In the genomic region with DNA sequence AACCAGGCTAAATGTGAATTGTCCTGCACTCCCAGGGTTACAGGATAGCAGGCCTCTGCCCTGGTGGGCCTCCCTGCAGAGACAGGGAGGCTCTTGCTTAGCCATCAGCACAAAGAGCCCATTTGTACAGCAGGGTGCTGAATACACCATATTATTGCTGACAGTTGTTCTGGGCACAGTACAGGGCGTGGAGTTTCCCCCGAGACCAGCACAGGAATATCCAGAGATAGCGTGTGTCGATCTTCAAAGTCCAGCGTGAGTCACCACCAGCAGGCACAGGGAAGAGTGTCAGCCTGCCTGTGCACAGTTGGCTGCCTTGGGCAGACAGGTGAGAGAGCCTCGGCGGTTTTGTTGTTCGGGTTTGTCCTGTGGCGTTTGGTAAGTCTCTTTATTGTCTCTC, we compare ENCODE assay signal across 16 mouse cellular contexts.
DNase-seq lines count a peak whose midpoint lies in the region; ATAC-seq and TF ChIP-seq lines count a peak whose summit lies in the region.
"Had no signal": no experiment of that assay in that cellular context is flagged by ENCODE, and none has a peak within 500 bp of the region (broad histone marks: within the 10 kb centered on the region; RNA-seq: fewer than 3 reads in every experiment).

No protein-coding gene starts in this region.

- TF ChIP-seq CTCF in Patski (IDR thresholded peaks at IDR 0.05): no peak

- peaks cover 39% of the 10 kb centered on the region for H3K4me1 ChIP-seq in heart, embryonic 12.5 days (replicated peaks)
- H3K4me1 ChIP-seq in heart, embryonic 11.5 days (ENCODE audit: control insufficient read depth, insufficient read depth, low read length): peaks cover 28% of the 10 kb centered on the region
- H3K4me1 ChIP-seq in liver, embryonic 16.5 days (ENCODE audit: control insufficient read depth, low read depth, low read length): peaks cover 6% of the 10 kb centered on the region
- peaks cover 2% of the 10 kb centered on the region; the same call in 1 of the 2 replicates for H3K4me1 ChIP-seq in hindbrain, embryonic 11.5 days (replicated peaks; ENCODE audit: control insufficient read depth, insufficient read depth, low read length)

- TF ChIP-seq POLR2A in myocyte (IDR thresholded peaks at IDR 0.05; ENCODE audit: insufficient read length, low read depth): no peak

- H3K27ac ChIP-seq in heart, embryonic 12.5 days (ENCODE audit: poor library complexity, severe bottlenecking): peak overlapping the region; percentile 45; the same call in 1 of the 2 replicates
- no peak overlapping the region for H3K27ac ChIP-seq in heart, embryonic 11.5 days (ENCODE audit: low read depth, low read length)
- H3K27ac ChIP-seq in liver, embryonic 16.5 days (ENCODE audit: low read length): peak overlapping the region; percentile 15; the same call in 1 of the 2 replicates
- no peak overlapping the region for H3K27ac ChIP-seq in hindbrain, embryonic 11.5 days (ENCODE audit: low read depth, low read length)
- H3K27ac ChIP-seq: hindbrain, embryonic 10.5 days; kidney, postnatal 0 days; liver, embryonic 15.5 days; midbrain, embryonic 12.5 days; neural tube, embryonic 12.5 days had no signal

- H3K4me3 ChIP-seq in heart, embryonic 12.5 days: no peak overlapping the region
- H3K4me3 ChIP-seq in heart, embryonic 11.5 days (ENCODE audit: low read depth, low read length): no peak overlapping the region
- no peak overlapping the region for H3K4me3 ChIP-seq in liver, embryonic 16.5 days (ENCODE audit: low read depth, low read length)
- H3K4me3 ChIP-seq in myocyte: no peak overlapping the region
- H3K4me3 ChIP-seq in hindbrain, embryonic 11.5 days (ENCODE audit: low read depth, low read length): no peak overlapping the region
- H3K4me3 ChIP-seq: hindbrain, embryonic 10.5 days; liver, embryonic 15.5 days; midbrain, embryonic 12.5 days; neural tube, embryonic 12.5 days had no signal

- 0 out of 2 replicates have a peak overlapping the region, but pooled peaks have one; percentile 16 for H3K4me2 ChIP-seq in heart, embryonic 12.5 days
- no peak overlapping the region for H3K4me2 ChIP-seq in heart, embryonic 11.5 days
- H3K4me2 ChIP-seq in liver, embryonic 16.5 days (ENCODE audit: low read depth, low read length): no peak overlapping the region
- peak overlapping the region; percentile 57 for H3K4me2 ChIP-seq in myocyte (ENCODE audit: low read depth)
- no peak overlapping the region for H3K4me2 ChIP-seq in hindbrain, embryonic 11.5 days (replicated peaks; ENCODE audit: low read depth, low read length)
- H3K4me2 ChIP-seq: liver, embryonic 15.5 days; midbrain, embryonic 12.5 days; neural tube, embryonic 12.5 days had no signal

- H3K9ac ChIP-seq in heart, embryonic 12.5 days: no peak overlapping the region
- H3K9ac ChIP-seq in heart, embryonic 11.5 days (ENCODE audit: low read depth, low read length): no peak overlapping the region
- H3K9ac ChIP-seq in liver, embryonic 16.5 days (ENCODE audit: low read depth, low read length): no peak overlapping the region
- H3K9ac ChIP-seq in hindbrain, embryonic 11.5 days (ENCODE audit: low read depth, low read length): no peak overlapping the region
- H3K9ac ChIP-seq: liver, embryonic 15.5 days; midbrain, embryonic 12.5 days; neural tube, embryonic 12.5 days had no signal

- H3K9me3 ChIP-seq in heart, embryonic 12.5 days (replicated peaks): no peaks in the 10 kb centered on the region; the same call in 1 of the 2 replicates
- no peaks in the 10 kb centered on the region for H3K9me3 ChIP-seq in heart, embryonic 11.5 days (replicated peaks; ENCODE audit: control insufficient read depth, low read length)
- no peaks in the 10 kb centered on the region for H3K9me3 ChIP-seq in liver, embryonic 16.5 days (replicated peaks; ENCODE audit: control insufficient read depth, low read length)
- H3K9me3 ChIP-seq in hindbrain, embryonic 11.5 days (ENCODE audit: control insufficient read depth, low read length): no peaks in the 10 kb centered on the region
- H3K9me3 ChIP-seq: hindbrain, embryonic 10.5 days; liver, embryonic 15.5 days; midbrain, embryonic 12.5 days; neural tube, embryonic 12.5 days had no signal

- in situ Hi-C loops in Patski (cut with MboI; ENCODE audit: low pct_unique_long_range_greater_than_20kb): no loop called here

- DNase-seq in liver (no peak), Patski (ENCODE audit: low read depth, low spot score) (no peak)
- no peak for DNase-seq in hindbrain, embryonic 11.5 days (ENCODE audit: low spot score)
- no peak for DNase-seq in left cerebral cortex, postnatal 10 days (ENCODE audit: extremely low spot score in 1 of 2, low spot score in 2 of 2)
- DNase-seq: adrenal gland, adult 8-10 months; retina, postnatal 1 day; thymus, postnatal 4 days had no signal

- 30% methylated on average over 9 of the region's 9 CpGs for WGBS in heart, embryonic 12.5 days
- WGBS in heart, embryonic 11.5 days (ENCODE audit: insufficient replicate concordance): 31% methylated on average over 9 of the region's 9 CpGs
- 48% methylated on average over 9 of the region's 9 CpGs for WGBS in liver, embryonic 16.5 days (ENCODE audit: insufficient replicate concordance)
- 68% methylated on average over 9 of the region's 9 CpGs for WGBS in hindbrain, embryonic 11.5 days

- intact Hi-C loops in left cerebral cortex, postnatal 10 days (cut with DNase I): no loop called here

- H3K36me3 ChIP-seq in heart, embryonic 12.5 days: no peaks in the 10 kb centered on the region
- no peaks in the 10 kb centered on the region for H3K36me3 ChIP-seq in heart, embryonic 11.5 days (ENCODE audit: control insufficient read depth, insufficient read depth, low read length)
- no peaks in the 10 kb centered on the region for H3K36me3 ChIP-seq in liver, embryonic 16.5 days (ENCODE audit: control insufficient read depth, insufficient read depth)
- no peaks in the 10 kb centered on the region for H3K36me3 ChIP-seq in myocyte (ENCODE audit: control insufficient read depth, insufficient read depth)
- no peaks in the 10 kb centered on the region for H3K36me3 ChIP-seq in hindbrain, embryonic 11.5 days (ENCODE audit: control insufficient read depth, insufficient read depth, low read length)
- H3K36me3 ChIP-seq: hindbrain, embryonic 10.5 days; liver, embryonic 15.5 days; midbrain, embryonic 12.5 days; neural tube, embryonic 12.5 days had no signal

- POLR2A ChIA-PET in Patski (lab: Charles Lee): no interaction called here

- H3K79me2 ChIP-seq in myocyte (ENCODE audit: control insufficient read depth, insufficient read depth): peaks cover 22% of the 10 kb centered on the region

- H3K27me3 ChIP-seq in heart, embryonic 12.5 days (replicated peaks): no peaks in the 10 kb centered on the region
- H3K27me3 ChIP-seq in heart, embryonic 11.5 days (ENCODE audit: control insufficient read depth, insufficient read depth, low read length): no peaks in the 10 kb centered on the region
- H3K27me3 ChIP-seq in liver, embryonic 16.5 days (ENCODE audit: control insufficient read depth, insufficient read depth, low read depth, low read length): no peaks in the 10 kb centered on the region
- H3K27me3 ChIP-seq in Patski (no peaks in the 10 kb centered on the region), myocyte (ENCODE audit: control insufficient read depth, insufficient read depth, insufficient read length) (no peaks in the 10 kb centered on the region)
- H3K27me3 ChIP-seq in hindbrain, embryonic 11.5 days (ENCODE audit: control insufficient read depth, insufficient read depth, low read length): no peaks in the 10 kb centered on the region
- H3K27me3 ChIP-seq: liver, embryonic 15.5 days; midbrain, embryonic 12.5 days; neural tube, embryonic 12.5 days had no signal

- ATAC-seq in heart, embryonic 12.5 days (ENCODE audit: insufficient number of reproducible peaks, low FRiP score): no peak
- ATAC-seq in heart, embryonic 11.5 days (replicated peaks; ENCODE audit: insufficient number of reproducible peaks, low FRiP score, low TSS enrichment): no peak
- no peak for ATAC-seq in liver, embryonic 16.5 days (ENCODE audit: low read depth)
- ATAC-seq in Patski: peak; percentile 47
- ATAC-seq in hindbrain, embryonic 11.5 days (ENCODE audit: low FRiP score): no peak

- no peak overlapping the region for H3ac ChIP-seq in myocyte (ENCODE audit: control insufficient read depth, insufficient read length)

- CTCF ChIA-PET in Patski (lab: Charles Lee): no interaction called here

TF ChIP-seq in myocyte, 11 proteins besides CTCF, POLR2A, EP300 and RAD21:
- TF ChIP-seq REST (IDR thresholded peaks at IDR 0.05; ENCODE audit: insufficient read depth, insufficient read length): no peak
- TF ChIP-seq SRF (IDR thresholded peaks at IDR 0.05; ENCODE audit: control insufficient read depth, insufficient read length, low read depth): peak; percentile 57
- no peak for TF ChIP-seq E2F4 (IDR thresholded peaks at IDR 0.05; ENCODE audit: insufficient read depth)
- peak; percentile 82 for TF ChIP-seq TCF12 (IDR thresholded peaks at IDR 0.05; ENCODE audit: insufficient read depth, poor library complexity, severe bottlenecking)
- TF ChIP-seq MYOG (IDR thresholded peaks at IDR 0.05; ENCODE audit: control insufficient read depth in 1 of 3, insufficient read depth in 1 of 3, insufficient read length in 2 of 3, low read depth in 2 of 3): peak; percentile 33 to 99 (median 94)
- peak in 2 of 3 experiments; percentile 93 for TF ChIP-seq MYOD1 (IDR thresholded peaks at IDR 0.05; ENCODE audit: control insufficient read depth in 1 of 3, insufficient read length in 2 of 3, low read depth in 2 of 3)
- no peak for TF ChIP-seq USF1 (IDR thresholded peaks at IDR 0.05; ENCODE audit: low read depth)
- TF ChIP-seq CEBPB (IDR thresholded peaks at IDR 0.05; ENCODE audit: insufficient read depth, poor library complexity, severe bottlenecking): no peak
- TF ChIP-seq POLR2AphosphoS2 (IDR thresholded peaks at IDR 0.05; ENCODE audit: insufficient read length, low read depth): no peak
- TF ChIP-seq TCF3 (IDR thresholded peaks at IDR 0.05; ENCODE audit: insufficient read length, low read depth): peak; percentile 78
TF ChIP-seq in myocyte: peak in this region for 5.

Comparison
In these comparisons a context has a peak if more than half of its experiments do, and no peak if none do; other contexts are left out.
1. H3K27ac ChIP-seq: peak in heart, embryonic 12.5 days (single experiment) and liver, embryonic 16.5 days (single experiment); none in heart, embryonic 11.5 days (single experiment) and hindbrain, embryonic 11.5 days (single experiment).
2. H3K4me2 ChIP-seq: peak in heart, embryonic 12.5 days (single experiment) and myocyte (single experiment); none in heart, embryonic 11.5 days (single experiment), liver, embryonic 16.5 days (single experiment) and hindbrain, embryonic 11.5 days (single experiment).